Mouse (Mus musculus): Measurements from ENCODE around the gene Ctbp1. TPM values are rescaled to one million over a fixed set of nuclear protein-coding genes. Genes with fewer than 3 reads are reported as not detected.

The Ctbp1 gene
- total and polyA plus RNA-seq, 3 experiments = 353 to 595 (median 443) TPM

DNA sequence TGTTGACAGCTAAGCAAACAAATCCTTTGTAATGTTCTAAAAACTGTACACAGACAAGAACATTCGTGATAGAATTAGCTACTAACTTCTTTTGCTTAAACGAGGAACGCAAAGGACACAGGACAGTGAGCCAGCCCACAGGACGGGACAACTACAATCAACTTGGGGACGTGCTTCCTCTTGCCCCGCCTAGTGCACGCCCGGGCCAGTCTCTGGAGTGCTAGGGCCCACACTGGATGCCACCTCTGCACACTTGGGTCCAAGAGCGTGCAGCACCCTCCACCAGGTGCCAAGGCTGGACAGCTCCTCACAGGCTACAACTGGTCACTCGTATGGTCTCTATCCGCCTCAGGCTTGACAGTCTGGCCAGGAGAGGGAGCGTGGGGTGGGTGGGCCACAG is 26.6 kb downstream of the Ctbp1 start:
- H3K79me2 ChIP-seq (ENCODE audit: control insufficient read depth, insufficient read depth, low read length, poor library complexity) = no peaks in the 10 kb centered on the region
- H3K27ac ChIP-seq (ENCODE audit: control insufficient read depth, low read depth, low read length) = no peak overlapping the region
- no peak overlapping the region for H3K4me3 ChIP-seq (ENCODE audit: control insufficient read depth in 1 of 2, insufficient read depth in 1 of 2, low read depth in 2 of 2, low read length in 2 of 2)
- H3K27me3 ChIP-seq (ENCODE audit: control insufficient read depth in 1 of 2, insufficient read depth in 2 of 2, low read length in 2 of 2) = no peaks in the 10 kb centered on the region
- H3K9ac ChIP-seq (ENCODE audit: control insufficient read depth, low read depth, low read length, poor library complexity, severe bottlenecking) = no peak overlapping the region
- H3K4me1 ChIP-seq (ENCODE audit: control insufficient read depth in 1 of 2, insufficient read depth in 2 of 2, low read length in 2 of 2) = no peaks in the 10 kb centered on the region
- H3K36me3 ChIP-seq (ENCODE audit: control insufficient read depth in 1 of 2, insufficient read depth in 2 of 2, low read length in 2 of 2) = peaks cover 0 to 31% of the 10 kb centered on the region in 2 experiments; a peak in 2 of 4 replicates
- TF ChIP-seq SIN3A (IDR thresholded peaks at IDR 0.05; ENCODE audit: low read length) (no peak), ZMIZ1 (IDR thresholded peaks at IDR 0.05; ENCODE audit: low read depth, low read length) (no peak), MXI1 (IDR thresholded peaks at IDR 0.05; ENCODE audit: low read depth, low read length) (no peak), RAD21 (IDR thresholded peaks at IDR 0.05; ENCODE audit: low read depth, low read length) (no peak), ZC3H11A (IDR thresholded peaks at IDR 0.05; ENCODE audit: low read depth, low read length) (no peak), EP300 (IDR thresholded peaks at IDR 0.05; ENCODE audit: low read depth in 1 of 2, low read length in 2 of 2) (no peak), MYB (IDR thresholded peaks at IDR 0.05; ENCODE audit: low read depth, low read length) (no peak), MYC (IDR thresholded peaks at IDR 0.05; ENCODE audit: low read depth, low read length) (no peak), TCF12 (IDR thresholded peaks at IDR 0.05; ENCODE audit: low read depth, low read length) (no peak), TAL1 (IDR thresholded peaks at IDR 0.05; ENCODE audit: low read length) (no peak), MEF2A (IDR thresholded peaks at IDR 0.05; ENCODE audit: extremely low read depth, insufficient replicate concordance, low read depth, low read length, poor library complexity, severe bottlenecking) (no peak)
- no peaks in the 10 kb centered on the region for H3K9me3 ChIP-seq (replicated peaks; ENCODE audit: insufficient read depth, low read length)
- DNase-seq (ENCODE audit: low read depth, low spot score) = no peak

DNA sequence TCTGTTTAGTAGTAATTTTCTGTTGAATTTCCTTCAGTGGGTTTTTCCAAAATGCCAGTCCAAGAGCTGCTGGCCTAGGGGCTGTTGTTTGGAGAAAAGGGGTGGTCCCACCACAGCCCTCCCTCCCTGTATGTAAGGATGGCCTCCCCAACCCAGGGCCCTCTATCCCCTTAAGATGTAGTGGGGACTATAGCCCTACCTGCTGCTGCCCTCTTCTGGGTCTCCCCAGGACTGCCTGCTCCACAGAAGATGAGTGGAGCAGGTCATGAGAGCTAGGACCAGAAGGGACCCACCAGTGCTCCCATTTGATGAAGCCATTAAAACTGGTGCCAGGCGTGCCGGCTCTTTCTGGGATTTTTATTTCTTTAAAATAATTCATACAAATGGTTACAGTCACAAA is 27.4 kb downstream of the Ctbp1 start:
- Histone ChIP-seq H3K9me3 (replicated peaks; ENCODE audit: insufficient read depth, low read length) (no peaks in the 10 kb centered on the region), H3K27me3 (ENCODE audit: control insufficient read depth in 1 of 2, insufficient read depth in 2 of 2, low read length in 2 of 2) (no peaks in the 10 kb centered on the region)
- TF ChIP-seq ZKSCAN1 (IDR thresholded peaks at IDR 0.05; ENCODE audit: low read depth, low read length) = no peak
- TF ChIP-seq UBTF (IDR thresholded peaks at IDR 0.05; ENCODE audit: borderline replicate concordance, insufficient read depth, low read depth, low read length) = no peak
- peak; percentile 43 for TF ChIP-seq RAD21 (IDR thresholded peaks at IDR 0.05; ENCODE audit: low read depth, low read length)
- TF ChIP-seq SMC3 (IDR thresholded peaks at IDR 0.05; ENCODE audit: low read depth, low read length) = peak; percentile 61
- no peak for TF ChIP-seq RCOR1 (IDR thresholded peaks at IDR 0.05; ENCODE audit: low read depth, low read length)
- no peak for TF ChIP-seq MYC (IDR thresholded peaks at IDR 0.05; ENCODE audit: low read depth, low read length)
- TF ChIP-seq KAT2A (conservative IDR thresholded peaks at IDR 0.05; ENCODE audit: low read depth, low read length) = no peak
- no peak for TF ChIP-seq HCFC1 (IDR thresholded peaks at IDR 0.05; ENCODE audit: low read depth, low read length)
- TF ChIP-seq MEF2A (IDR thresholded peaks at IDR 0.05; ENCODE audit: extremely low read depth, insufficient replicate concordance, low read depth, low read length, poor library complexity, severe bottlenecking) = no peak
- TF ChIP-seq CHD2 (IDR thresholded peaks at IDR 0.05; ENCODE audit: low read length) = no peak
- TF ChIP-seq ZC3H11A (IDR thresholded peaks at IDR 0.05; ENCODE audit: low read depth, low read length) = peak; percentile 41
- no peak for TF ChIP-seq USF1 (IDR thresholded peaks at IDR 0.05; ENCODE audit: low read depth, low read length)
- no peak for TF ChIP-seq EP300 (IDR thresholded peaks at IDR 0.05; ENCODE audit: low read depth in 1 of 2, low read length in 2 of 2)
- peak; percentile 20 to 61 (median 59); a peak in 5 of 6 replicates for TF ChIP-seq CTCF (IDR thresholded peaks at IDR 0.05 in 2 of 3, conservative IDR thresholded peaks at IDR 0.05 in 1 of 3; ENCODE audit: control insufficient read depth in 1 of 3, insufficient read depth in 1 of 3, low read depth in 2 of 3, low read length in 3 of 3, poor library complexity in 1 of 3, severe bottlenecking in 1 of 3)
- no peak for TF ChIP-seq ZNF384 (IDR thresholded peaks at IDR 0.05; ENCODE audit: low read depth, low read length)
- TF ChIP-seq TCF12 (IDR thresholded peaks at IDR 0.05; ENCODE audit: low read depth, low read length) = no peak
- no peak for TF ChIP-seq TAL1 (IDR thresholded peaks at IDR 0.05; ENCODE audit: low read length)

More for the DNA sequence above, 27.4 kb downstream of the Ctbp1 start:
- peaks cover 0 to 23% of the 10 kb centered on the region in 2 experiments; a peak in 2 of 4 replicates for H3K36me3 ChIP-seq (ENCODE audit: control insufficient read depth in 1 of 2, insufficient read depth in 2 of 2, low read length in 2 of 2)
- no peak overlapping the region for H3K4me3 ChIP-seq (ENCODE audit: control insufficient read depth in 1 of 2, insufficient read depth in 1 of 2, low read depth in 2 of 2, low read length in 2 of 2)
- no peak overlapping the region for H3K9ac ChIP-seq (ENCODE audit: control insufficient read depth, low read depth, low read length, poor library complexity, severe bottlenecking)
- H3K79me2 ChIP-seq (ENCODE audit: control insufficient read depth, insufficient read depth, low read length, poor library complexity) = no peaks in the 10 kb centered on the region
- H3K27ac ChIP-seq (ENCODE audit: control insufficient read depth, low read depth, low read length) = no peak overlapping the region
- H3K4me1 ChIP-seq (ENCODE audit: control insufficient read depth in 1 of 2, insufficient read depth in 2 of 2, low read length in 2 of 2) = no peaks in the 10 kb centered on the region
- DNase-seq (ENCODE audit: low read depth, low spot score) = no peak

Data from MEL (cell line).